Mouse (Mus musculus): ENCODE data around the gene Arl15. TPM values are rescaled to one million over a fixed set of nuclear protein-coding genes. Genes with fewer than 3 reads are reported as not detected.

Gene Arl15
- polyA plus RNA-seq, 1 experiment from 2014 or later = 4.9 TPM

GRCm38 (mm10) chr13:114091231-114091630, 296.9 kb downstream of the Arl15 start:
- H3K9me3 ChIP-seq (ENCODE audit: control insufficient read depth) = no peaks in the 10 kb centered on the region
- H3K4me1 ChIP-seq (replicated peaks; ENCODE audit: control insufficient read depth, insufficient read depth, low read length) = no peaks in the 10 kb centered on the region
- H3K27me3 ChIP-seq (replicated peaks; ENCODE audit: control insufficient read depth, insufficient read depth, low read length) = no peaks in the 10 kb centered on the region
- no peak for ATAC-seq
- no peak overlapping the region for H3K27ac ChIP-seq (ENCODE audit: low read depth, low read length)
- 80% methylated on average over 9 of the region's 9 CpGs for WGBS
- no peak overlapping the region for H3K4me2 ChIP-seq (replicated peaks; ENCODE audit: low read depth)
- H3K9ac ChIP-seq (ENCODE audit: low read depth, low read length) = no peak overlapping the region
- no peak for TF ChIP-seq CTCF (IDR thresholded peaks at IDR 0.05; ENCODE audit: low read depth)
- no peaks in the 10 kb centered on the region for H3K36me3 ChIP-seq (ENCODE audit: control insufficient read depth, insufficient read depth)
- no peak overlapping the region for H3K4me3 ChIP-seq (ENCODE audit: low read depth, low read length)

GRCm38 (mm10) chr13:114094151-114094875, 300.0 kb downstream of the Arl15 start:
- ATAC-seq = no peak
- Histone ChIP-seq H3K27ac (ENCODE audit: low read depth, low read length) (no peak overlapping the region), H3K9me3 (ENCODE audit: control insufficient read depth) (no peaks in the 10 kb centered on the region), H3K27me3 (replicated peaks; ENCODE audit: control insufficient read depth, insufficient read depth, low read length) (no peaks in the 10 kb centered on the region), H3K4me2 (replicated peaks; ENCODE audit: low read depth) (no peak overlapping the region), H3K4me3 (ENCODE audit: low read depth, low read length) (no peak overlapping the region), H3K9ac (ENCODE audit: low read depth, low read length) (no peak overlapping the region), H3K36me3 (ENCODE audit: control insufficient read depth, insufficient read depth) (no peaks in the 10 kb centered on the region), H3K4me1 (replicated peaks; ENCODE audit: control insufficient read depth, insufficient read depth, low read length) (no peaks in the 10 kb centered on the region)
- WGBS = 72% methylated on average over 7 of the region's 7 CpGs
- TF ChIP-seq CTCF (IDR thresholded peaks at IDR 0.05; ENCODE audit: low read depth) = no peak

GRCm38 (mm10) chr13:114095440-114095839, 301.1 kb downstream of the Arl15 start:
- no peaks in the 10 kb centered on the region for H3K36me3 ChIP-seq (ENCODE audit: control insufficient read depth, insufficient read depth)
- H3K4me1 ChIP-seq (replicated peaks; ENCODE audit: control insufficient read depth, insufficient read depth, low read length) = no peaks in the 10 kb centered on the region
- no peak overlapping the region for H3K4me3 ChIP-seq (ENCODE audit: low read depth, low read length)
- H3K27me3 ChIP-seq (replicated peaks; ENCODE audit: control insufficient read depth, insufficient read depth, low read length) = no peaks in the 10 kb centered on the region
- 93% methylated on average over 4 of the region's 4 CpGs for WGBS
- H3K9me3 ChIP-seq (ENCODE audit: control insufficient read depth) = no peaks in the 10 kb centered on the region
- H3K9ac ChIP-seq (ENCODE audit: low read depth, low read length) = no peak overlapping the region
- TF ChIP-seq CTCF (IDR thresholded peaks at IDR 0.05; ENCODE audit: low read depth) = no peak
- H3K27ac ChIP-seq (ENCODE audit: low read depth, low read length) = no peak overlapping the region
- no peak overlapping the region for H3K4me2 ChIP-seq (replicated peaks; ENCODE audit: low read depth)
- no peak for ATAC-seq

GRCm38 (mm10) chr13:114096386-114096785, 302.1 kb downstream of the Arl15 start:
- Histone ChIP-seq H3K9ac (ENCODE audit: low read depth, low read length) (no peak overlapping the region), H3K36me3 (ENCODE audit: control insufficient read depth, insufficient read depth) (no peaks in the 10 kb centered on the region), H3K4me1 (replicated peaks; ENCODE audit: control insufficient read depth, insufficient read depth, low read length) (no peaks in the 10 kb centered on the region), H3K4me2 (replicated peaks; ENCODE audit: low read depth) (no peak overlapping the region), H3K9me3 (ENCODE audit: control insufficient read depth) (no peaks in the 10 kb centered on the region), H3K27me3 (replicated peaks; ENCODE audit: control insufficient read depth, insufficient read depth, low read length) (no peaks in the 10 kb centered on the region), H3K4me3 (ENCODE audit: low read depth, low read length) (no peak overlapping the region), H3K27ac (ENCODE audit: low read depth, low read length) (no peak overlapping the region)
- ATAC-seq = no peak
- TF ChIP-seq CTCF (IDR thresholded peaks at IDR 0.05; ENCODE audit: low read depth) = no peak

- H3K4me3 ChIP-seq (ENCODE audit: low read depth, low read length) = no peak overlapping the region
- no peaks in the 10 kb centered on the region for H3K27me3 ChIP-seq (replicated peaks; ENCODE audit: control insufficient read depth, insufficient read depth, low read length)
- no peaks in the 10 kb centered on the region for H3K4me1 ChIP-seq (replicated peaks; ENCODE audit: control insufficient read depth, insufficient read depth, low read length)
- no peak for TF ChIP-seq CTCF (IDR thresholded peaks at IDR 0.05; ENCODE audit: low read depth)
- no peak overlapping the region for H3K9ac ChIP-seq (ENCODE audit: low read depth, low read length)
- ATAC-seq = no peak
- no peak overlapping the region for H3K4me2 ChIP-seq (replicated peaks; ENCODE audit: low read depth)
- no peak overlapping the region for H3K27ac ChIP-seq (ENCODE audit: low read depth, low read length)
- peaks cover 9% of the 10 kb centered on the region; the same call in 1 of the 2 replicates for H3K36me3 ChIP-seq (ENCODE audit: control insufficient read depth, insufficient read depth)
- WGBS = 68% methylated on average over 5 of the region's 5 CpGs
- H3K9me3 ChIP-seq (ENCODE audit: control insufficient read depth) = no peaks in the 10 kb centered on the region
Observed at GRCm38 (mm10) chr13:114101155-114101554, 306.9 kb downstream of the Arl15 start.

GRCm38 (mm10) chr13:114106083-114106482, 311.8 kb downstream of the Arl15 start:
- Histone ChIP-seq H3K4me2 (replicated peaks; ENCODE audit: low read depth) (no peak overlapping the region), H3K27me3 (replicated peaks; ENCODE audit: control insufficient read depth, insufficient read depth, low read length) (no peaks in the 10 kb centered on the region), H3K9ac (ENCODE audit: low read depth, low read length) (no peak overlapping the region), H3K4me3 (ENCODE audit: low read depth, low read length) (no peak overlapping the region), H3K9me3 (ENCODE audit: control insufficient read depth) (no peaks in the 10 kb centered on the region), H3K4me1 (replicated peaks; ENCODE audit: control insufficient read depth, insufficient read depth, low read length) (no peaks in the 10 kb centered on the region), H3K36me3 (ENCODE audit: control insufficient read depth, insufficient read depth) (peaks cover 9% of the 10 kb centered on the region; the same call in 1 of the 2 replicates), H3K27ac (ENCODE audit: low read depth, low read length) (no peak overlapping the region)
- 57% methylated on average over 7 of the region's 7 CpGs for WGBS
- ATAC-seq = no peak
- TF ChIP-seq CTCF (IDR thresholded peaks at IDR 0.05; ENCODE audit: low read depth) = no peak

Data from intestine, postnatal 0 days (tissue).